8 mouse cellular contexts compared by ENCODE assay signal in genomic region chr9:49175586-49176286, GRCm38 (mm10).
"Had no signal": no experiment of that assay in that cellular context is flagged by ENCODE, and none has a peak within 500 bp of the region (broad histone marks: within the 10 kb centered on the region; RNA-seq: fewer than 3 reads in every experiment).

No protein-coding gene starts in this region.

- DNase-seq: liver, postnatal 0 days; lung, adult 2 months; lung, postnatal 14 days; lung, postnatal 4 days; right cerebral cortex, postnatal 14 days; thymus, adult 2 months; thymus, postnatal 25 days; thymus, postnatal 4 days had no signal
